Mouse (Mus musculus): Measurements from ENCODE around the gene Fau. TPM values are rescaled to one million over a fixed set of nuclear protein-coding genes. Genes with fewer than 3 reads are reported as not detected.
A peak's percentile ranks its signal among the peaks of the same experiment; 100 is the strongest.

Gene Fau
- 2,866 and 2,996 TPM in 2 replicates for total RNA-seq (2014; fragmentation: Nextera tagmentation)
- total RNA-seq (2017) = 1,307 and 1,586 TPM in 2 replicates

GRCm38 (mm10) chr19:6057313-6058096 lies at the start of gene Fau, which contains the start of gene Mrpl49:
Gene Fau (plus strand): TSS chr19:6057844.
Gene Mrpl49 (minus strand): TSS chr19:6057785.
- ATAC-seq (replicated peaks; ENCODE audit: low FRiP score, low TSS enrichment, poor library complexity, severe bottlenecking) = peak; percentile 71

GRCm38 (mm10) chr19:6009137-6009536 lies 48.5 kb upstream of the Fau start:
- no peak for ATAC-seq (replicated peaks; ENCODE audit: low FRiP score, low TSS enrichment, poor library complexity, severe bottlenecking)

GRCm38 (mm10) chr19:6013691-6014090 lies 44.0 kb upstream of the Fau start:
- no peak for ATAC-seq (replicated peaks; ENCODE audit: low FRiP score, low TSS enrichment, poor library complexity, severe bottlenecking)

- ATAC-seq (replicated peaks; ENCODE audit: low FRiP score, low TSS enrichment, poor library complexity, severe bottlenecking) = peak; percentile 82
Measured at GRCm38 (mm10) chr19:6014991-6015510, 42.6 kb upstream of the Fau start.

GRCm38 (mm10) chr19:6015511-6016315 lies 41.9 kb upstream of the Fau start, which contains the start of gene Capn1:
Gene Capn1 (minus strand): TSS chr19:6015897.
- peak; percentile 76 for ATAC-seq (replicated peaks; ENCODE audit: low FRiP score, low TSS enrichment, poor library complexity, severe bottlenecking)

GRCm38 (mm10) chr19:6016532-6016931 lies 41.1 kb upstream of the Fau start:
- ATAC-seq (replicated peaks; ENCODE audit: low FRiP score, low TSS enrichment, poor library complexity, severe bottlenecking) = no peak

GRCm38 (mm10) chr19:6018142-6019089 lies 39.2 kb upstream of the Fau start:
- peak; percentile 46 for ATAC-seq (replicated peaks; ENCODE audit: low FRiP score, low TSS enrichment, poor library complexity, severe bottlenecking)

GRCm38 (mm10) chr19:6020276-6020675 lies 37.4 kb upstream of the Fau start:
- no peak for ATAC-seq (replicated peaks; ENCODE audit: low FRiP score, low TSS enrichment, poor library complexity, severe bottlenecking)

GRCm38 (mm10) chr19:6023059-6023458 lies 34.6 kb upstream of the Fau start:
- no peak for ATAC-seq (replicated peaks; ENCODE audit: low FRiP score, low TSS enrichment, poor library complexity, severe bottlenecking)

- ATAC-seq (replicated peaks; ENCODE audit: low FRiP score, low TSS enrichment, poor library complexity, severe bottlenecking) = no peak
Measured at GRCm38 (mm10) chr19:6023930-6024329, 33.7 kb upstream of the Fau start.

GRCm38 (mm10) chr19:6028991-6029390 lies 28.7 kb upstream of the Fau start:
- no peak for ATAC-seq (replicated peaks; ENCODE audit: low FRiP score, low TSS enrichment, poor library complexity, severe bottlenecking)

GRCm38 (mm10) chr19:6029426-6029825 lies 28.2 kb upstream of the Fau start:
- ATAC-seq (replicated peaks; ENCODE audit: low FRiP score, low TSS enrichment, poor library complexity, severe bottlenecking) = no peak

GRCm38 (mm10) chr19:6030520-6031280 lies 26.9 kb upstream of the Fau start:
- ATAC-seq (replicated peaks; ENCODE audit: low FRiP score, low TSS enrichment, poor library complexity, severe bottlenecking) = no peak

GRCm38 (mm10) chr19:6035966-6036585 lies 21.6 kb upstream of the Fau start:
- no peak for ATAC-seq (replicated peaks; ENCODE audit: low FRiP score, low TSS enrichment, poor library complexity, severe bottlenecking)

- no peak for ATAC-seq (replicated peaks; ENCODE audit: low FRiP score, low TSS enrichment, poor library complexity, severe bottlenecking)
Measured at GRCm38 (mm10) chr19:6037695-6038094, 19.9 kb upstream of the Fau start.

- no peak for ATAC-seq (replicated peaks; ENCODE audit: low FRiP score, low TSS enrichment, poor library complexity, severe bottlenecking)
Measured at GRCm38 (mm10) chr19:6038326-6038725, 19.3 kb upstream of the Fau start.

- no peak for ATAC-seq (replicated peaks; ENCODE audit: low FRiP score, low TSS enrichment, poor library complexity, severe bottlenecking)
Measured at GRCm38 (mm10) chr19:6040002-6040401, 17.6 kb upstream of the Fau start.

GRCm38 (mm10) chr19:6042293-6042692 lies 15.4 kb upstream of the Fau start:
- no peak for ATAC-seq (replicated peaks; ENCODE audit: low FRiP score, low TSS enrichment, poor library complexity, severe bottlenecking)

Data from megakaryocyte-erythroid progenitor cell, adult 5-6 weeks (primary cell).